Mouse (Mus musculus) liver, embryonic 14.5 days (tissue): Measurements from ENCODE around the gene Nedd9. TPM values are rescaled to one million over a fixed set of nuclear protein-coding genes. Genes with fewer than 3 reads are reported as not detected.

ENCODE experiments used
- ATAC-seq: fragments of 200-750 bp; cut with Nextera tagmentation; 2 replicates; pipeline ENCODE4 v1.8.0; 2017; ENCODE audit warnings: moderate number of reproducible peaks, mild to moderate bottlenecking, moderate library complexity; ENCODE audit not compliant: insufficient read depth
- DNase-seq, 3 experiments: peaks; one replicate each; pipeline ENCODE4 v3.0.0-alpha.2; 2012 to 2013; ENCODE audit warnings: low read depth in 3 of 3, low spot score in 3 of 3
- H3K27ac ChIP-seq: fragments of 300-500 bp; sonication (generic); 2 replicates; pipeline ENCODE4 v1.5.1; 2014; ENCODE audit warnings: moderate library complexity, mild to moderate bottlenecking, control low read depth, inconsistent platforms
- H3K27me3 ChIP-seq: fragments of 300-500 bp; sonication (generic); 2 replicates; pipeline ENCODE4 v1.6.1; 2014; ENCODE audit warnings: mild to moderate bottlenecking, low read length, moderate library complexity; ENCODE audit not compliant: control insufficient read depth, insufficient read depth
- H3K36me3 ChIP-seq: fragments of 300-500 bp; sonication (generic); replicated peaks from 2 replicates; pipeline ENCODE4 v1.6.1; 2014; ENCODE audit warnings: low read depth; ENCODE audit not compliant: control insufficient read depth, insufficient read depth
- H3K4me1 ChIP-seq, 2 experiments: fragments of 200-500 bp in 1 of 2; fragments of 300-500 bp in 1 of 2; sonication (generic) in 1 of 2; replicated peaks; 2 replicates each; pipeline ENCODE4 v1.6.1; 2012 to 2014; ENCODE audit warnings: antibody characterized with exemption in 1 of 2, inconsistent platforms in 1 of 2, low read length in 1 of 2; ENCODE audit not compliant: control insufficient read depth in 2 of 2, insufficient read depth in 2 of 2
- H3K4me2 ChIP-seq: fragments of 300-500 bp; sonication (generic); 2 replicates; pipeline ENCODE4 v1.6.1; 2014; ENCODE audit warnings: low read depth, mild to moderate bottlenecking, control low read depth, moderate library complexity
- H3K4me3 ChIP-seq, 2 experiments: fragments of 200-500 bp in 1 of 2; fragments of 300-500 bp in 1 of 2; sonication (generic) in 1 of 2; 2 replicates each; pipeline ENCODE4 v1.5.1; 2012 to 2014; ENCODE audit warnings: low read depth in 2 of 2, low read length in 2 of 2, mild to moderate bottlenecking in 2 of 2, control low read depth in 1 of 2, inconsistent platforms in 1 of 2, moderate library complexity in 1 of 2; ENCODE audit not compliant: insufficient read depth in 1 of 2
- H3K9ac ChIP-seq: fragments of 300-500 bp; sonication (generic); replicated peaks from 2 replicates; pipeline ENCODE4 v1.6.1; 2014; ENCODE audit warnings: mild to moderate bottlenecking, control low read depth, moderate library complexity
- H3K9me3 ChIP-seq: fragments of 300-500 bp; sonication (generic); 2 replicates; pipeline ENCODE4 v1.6.1; 2016; ENCODE audit warnings: low read length, mixed read lengths; ENCODE audit not compliant: control insufficient read depth
- CTCF ChIP-seq: IDR thresholded peaks from 2 replicates; pipeline ENCODE4 v1.5.1; 2016; ENCODE audit warnings: antibody characterized with exemption, low read depth, control low read depth
- EP300 ChIP-seq: IDR thresholded peaks from 2 replicates; pipeline ENCODE4 v1.6.1; 2016; ENCODE audit warnings: antibody characterized with exemption, low read depth
- WGBS: fragments of 180-500 bp; shearing (Covaris S2); extraction: QIAGEN DNeasy Blood & Tissue Kit; methylation state at CpG from one replicate; pipeline ENCODE4 v1.1.7; 2014; ENCODE audit not compliant: insufficient replicate concordance; 5-methylcytosine and 5-hydroxymethylcytosine counted together
- polyA plus RNA-seq, 2 experiments: library from polyadenylated mRNA; depleted of rRNA in 1 of 2; stranded (reverse) in 1 of 2; unstranded in 1 of 2; fragments of >200 nt; fragmentation: Nextera tagmentation in 1 of 2; extraction: Ambion mirVana in 1 of 2; gene quantifications; 2 replicates each; pipeline versions ENCODE4 v1.2.1 to v1.2.3; 2012 to 2014

The Nedd9 gene
- polyA plus RNA-seq, 2 experiments = 1.2 to 2.7 TPM

DNA sequence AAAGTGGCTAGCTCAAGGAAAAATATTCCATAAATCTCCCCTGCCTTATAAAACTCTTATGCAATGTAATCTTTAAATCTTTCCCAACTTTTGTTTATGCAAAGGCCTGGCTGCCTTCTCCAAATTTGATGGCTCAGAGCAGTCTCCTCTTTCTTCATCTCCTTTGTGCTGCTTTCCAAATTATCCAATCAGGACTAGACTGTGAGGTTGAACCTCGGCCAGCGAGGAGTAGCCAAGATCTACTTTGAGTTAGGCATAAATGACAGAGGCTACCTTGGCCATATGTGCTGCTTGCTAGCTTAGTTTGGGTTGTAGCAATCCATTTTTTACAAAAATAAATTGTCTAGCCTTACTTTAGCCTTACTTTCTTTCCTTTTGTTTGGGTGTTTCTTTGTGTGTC, 95.0 kb downstream of the Nedd9 start:
- no peak overlapping the region for H3K4me3 ChIP-seq
- no peak for ATAC-seq

DNA sequence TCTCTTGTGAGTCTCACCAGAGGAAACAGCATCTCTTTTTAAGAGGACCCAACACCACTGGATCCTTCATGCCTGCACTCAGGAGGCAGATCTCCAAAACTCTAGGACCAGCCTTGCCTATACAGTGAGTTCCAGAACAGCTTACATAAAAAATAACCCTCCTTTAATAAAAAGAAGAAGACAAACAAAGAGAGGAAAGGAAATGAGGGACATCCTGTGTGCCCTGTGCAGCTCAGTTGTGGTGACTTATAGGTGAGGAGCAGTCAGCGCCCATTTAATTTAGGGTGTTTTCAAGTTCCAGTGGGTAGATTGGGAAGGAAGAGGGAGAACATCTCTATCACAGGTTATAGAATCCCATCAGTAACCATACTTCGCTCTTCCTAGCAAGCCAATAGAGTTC, 96.5 kb downstream of the Nedd9 start:
- H3K27ac ChIP-seq = no peak overlapping the region
- H3K36me3 ChIP-seq = no peaks in the 10 kb centered on the region
- no peaks in the 10 kb centered on the region for H3K27me3 ChIP-seq
- H3K9ac ChIP-seq = no peak overlapping the region
- no peaks in the 10 kb centered on the region for H3K9me3 ChIP-seq
- DNase-seq = no peak
- no peak overlapping the region for H3K4me3 ChIP-seq
- TF ChIP-seq CTCF = no peak
- TF ChIP-seq EP300 = no peak
- ATAC-seq = no peak
- H3K4me2 ChIP-seq = no peak overlapping the region
- no peaks in the 10 kb centered on the region for H3K4me1 ChIP-seq
- WGBS = 69% methylated on average over 2 of the region's 2 CpGs

More for the DNA sequence above, 95.0 kb downstream of the Nedd9 start:
- DNase-seq = no peak
- WGBS = 57% methylated on average over 2 of the region's 2 CpGs
- no peak for TF ChIP-seq EP300
- TF ChIP-seq CTCF = no peak
- Histone ChIP-seq H3K4me1 (no peaks in the 10 kb centered on the region), H3K36me3 (no peaks in the 10 kb centered on the region), H3K9ac (no peak overlapping the region), H3K27me3 (no peaks in the 10 kb centered on the region), H3K27ac (no peak overlapping the region), H3K9me3 (no peaks in the 10 kb centered on the region), H3K4me2 (no peak overlapping the region)

GRCm38 (mm10) chr13:41386581-41386980, 100.6 kb downstream of the Nedd9 start:
- DNase-seq = no peak

GRCm38 (mm10) chr13:41384896-41385295, 102.3 kb downstream of the Nedd9 start:
- Histone ChIP-seq H3K9me3 (no peaks in the 10 kb centered on the region), H3K36me3 (no peaks in the 10 kb centered on the region), H3K4me2 (no peak overlapping the region), H3K4me3 (no peak overlapping the region), H3K9ac (no peak overlapping the region), H3K4me1 (peaks cover 0 to 3% of the 10 kb centered on the region in 2 experiments; a peak in 1 of 4 replicates), H3K27me3 (no peaks in the 10 kb centered on the region), H3K27ac (no peak overlapping the region)
- DNase-seq = no peak
- TF ChIP-seq EP300 (no peak), CTCF (no peak)
- ATAC-seq = no peak
- 67% methylated on average over 4 of the region's 4 CpGs for WGBS

More at GRCm38 (mm10) chr13:41386581-41386980, 100.6 kb downstream of the Nedd9 start:
- Histone ChIP-seq H3K27ac (no peak overlapping the region), H3K4me2 (no peak overlapping the region), H3K36me3 (no peaks in the 10 kb centered on the region), H3K4me3 (no peak overlapping the region), H3K9ac (no peak overlapping the region), H3K4me1 (no peaks in the 10 kb centered on the region), H3K27me3 (no peaks in the 10 kb centered on the region), H3K9me3 (no peaks in the 10 kb centered on the region)
- no peak for ATAC-seq
- TF ChIP-seq EP300 (no peak), CTCF (no peak)
- WGBS = 55% methylated on average over 4 of the region's 4 CpGs

GRCm38 (mm10) chr13:41382635-41383034, 104.5 kb downstream of the Nedd9 start:
- Histone ChIP-seq H3K9me3 (no peaks in the 10 kb centered on the region), H3K4me3 (no peak overlapping the region), H3K4me2 (no peak overlapping the region), H3K4me1 (peaks cover 0 to 3% of the 10 kb centered on the region in 2 experiments; a peak in 1 of 4 replicates), H3K27ac (no peak overlapping the region), H3K36me3 (no peaks in the 10 kb centered on the region), H3K9ac (no peak overlapping the region), H3K27me3 (no peaks in the 10 kb centered on the region)
- no peak for ATAC-seq
- TF ChIP-seq EP300 (no peak), CTCF (no peak)
- DNase-seq = no peak
